Mouse (Mus musculus) 3T3-L1 (cell line): ENCODE results near the gene Hdac2.

Source experiments
- DNase-seq: peaks from one replicate; pipeline ENCODE4 v3.0.0-alpha.2; 2015; ENCODE audit warnings: low read depth, low spot score

The Hdac2 gene

DNA sequence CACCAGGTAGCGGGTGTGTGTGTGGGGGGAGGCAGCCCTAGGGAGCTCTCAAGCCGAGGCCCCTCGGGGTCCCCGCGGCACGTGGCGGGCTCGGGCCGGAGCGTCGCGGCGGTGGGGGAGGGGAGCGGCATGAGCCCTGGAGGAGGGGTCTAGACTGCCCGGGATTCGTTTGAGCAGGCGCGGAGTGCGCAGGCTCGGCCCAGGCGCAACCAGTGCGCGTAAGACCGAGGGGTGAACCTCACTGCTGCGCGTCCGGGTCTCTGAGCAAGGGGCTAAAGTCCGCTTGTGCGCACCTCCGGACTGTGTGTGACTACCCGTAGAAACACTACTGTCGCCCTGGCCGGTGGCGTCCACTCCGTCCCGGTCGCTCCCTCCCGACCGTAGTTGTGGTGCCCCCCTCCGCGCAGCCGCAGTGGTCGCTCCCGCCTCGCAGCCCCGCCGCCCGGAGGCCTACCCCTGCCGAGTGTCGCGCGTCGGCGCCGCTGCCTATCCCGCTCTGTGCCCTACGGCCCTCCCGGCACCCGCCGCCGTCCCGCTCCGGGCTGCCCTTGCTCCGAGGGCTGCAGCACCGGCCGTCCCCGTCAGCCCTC is at the start of gene Hdac2:
Gene Hdac2 (plus strand): TSS at position 459 of the 590 bp plus-strand sequence.
- peak; percentile 76 for DNase-seq

DNA sequence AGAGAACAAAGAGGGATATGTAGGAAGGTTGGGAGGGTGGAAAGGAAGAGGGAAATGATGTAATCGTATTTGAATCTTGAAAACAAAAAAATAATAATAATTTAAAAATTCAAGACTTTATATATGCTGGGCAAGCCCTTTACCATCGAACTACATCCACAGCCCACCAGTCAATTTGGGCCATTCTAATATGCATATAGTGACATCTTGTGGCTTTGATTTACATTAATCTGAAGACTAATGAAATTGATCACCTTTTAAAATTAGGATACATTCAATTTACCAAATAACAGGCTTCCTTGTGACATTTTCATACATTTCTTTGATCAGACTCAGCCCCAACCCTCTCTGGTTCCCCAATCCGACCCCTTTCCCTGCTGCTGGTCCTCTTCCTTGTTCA is 46.1 kb upstream of the Hdac2 start:
- no peak for DNase-seq

DNA sequence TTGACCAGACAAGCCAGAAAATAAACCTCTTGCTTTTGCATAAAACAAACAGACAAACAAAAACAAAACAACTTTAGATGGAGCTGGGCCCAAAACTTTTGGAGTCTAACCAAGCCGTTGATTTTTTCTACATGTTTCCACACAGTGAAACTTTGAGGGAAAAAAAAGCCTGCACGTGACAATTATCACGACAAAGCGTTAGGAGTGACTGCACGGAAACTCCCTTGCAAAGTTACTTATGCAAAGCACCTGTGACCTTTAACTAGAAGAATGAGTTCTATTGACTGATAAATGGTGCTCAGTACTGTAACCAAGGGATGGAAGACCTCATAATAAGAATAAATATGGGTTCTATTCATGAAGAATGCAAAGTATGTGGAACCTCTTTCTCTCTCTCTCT is 38.5 kb upstream of the Hdac2 start:
- no peak for DNase-seq

DNA sequence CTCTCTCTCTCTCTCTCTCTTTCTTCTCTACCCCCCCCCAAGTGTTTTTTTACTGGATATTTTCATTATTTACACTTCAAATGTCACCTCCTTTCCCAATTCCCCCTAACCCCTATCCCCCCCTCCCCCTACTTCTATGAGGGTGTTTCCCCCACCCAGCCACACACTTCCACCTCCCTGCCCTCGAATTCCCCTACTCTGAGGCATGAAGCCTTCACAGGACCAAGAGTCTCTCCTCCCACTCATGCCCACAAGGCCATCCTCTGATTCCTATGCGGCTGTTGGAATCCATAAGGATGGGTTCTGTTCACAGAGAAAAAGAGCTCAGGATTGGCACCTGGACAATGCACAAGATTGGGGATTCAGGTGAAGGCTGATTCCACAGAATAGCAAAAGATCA is 38.1 kb upstream of the Hdac2 start:
- DNase-seq = no peak

DNA sequence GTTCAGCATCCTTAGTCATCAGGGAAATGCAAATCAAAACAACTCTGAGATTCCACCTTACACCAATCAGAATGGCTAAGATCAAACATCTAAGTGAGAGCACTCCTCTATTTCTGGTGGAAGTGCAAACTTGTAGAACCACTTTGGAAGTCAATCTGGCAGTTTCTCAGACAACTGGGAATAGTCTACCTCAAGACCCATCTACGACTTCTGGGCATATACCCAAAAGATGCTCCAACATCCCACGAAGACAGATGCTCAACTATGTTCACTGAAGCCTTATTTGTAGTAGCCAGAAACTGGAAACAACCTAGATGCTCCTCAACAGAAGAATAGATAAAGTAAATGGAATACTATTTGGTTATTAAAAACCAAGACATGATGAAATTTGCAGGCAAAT is 22.6 kb upstream of the Hdac2 start:
- no peak for DNase-seq

DNA sequence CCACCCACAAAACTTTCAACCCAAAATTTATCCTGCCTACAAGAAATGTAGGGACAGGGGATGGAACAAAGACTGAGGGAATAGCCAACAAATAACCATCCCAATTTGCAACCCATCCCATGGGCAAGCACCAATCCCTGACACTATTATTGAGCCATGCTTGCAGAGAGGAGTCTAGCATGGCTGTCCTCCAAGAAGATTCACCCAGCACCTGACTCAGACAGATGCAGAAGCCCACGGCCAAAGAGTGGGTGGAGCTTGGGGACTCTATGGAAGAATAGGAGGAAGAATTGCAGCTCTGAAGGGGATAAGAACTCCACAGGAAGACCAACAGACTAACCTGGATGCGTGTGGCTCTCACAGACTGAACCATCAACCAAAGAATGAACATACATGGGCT is 21.7 kb upstream of the Hdac2 start:
- no peak for DNase-seq

DNA sequence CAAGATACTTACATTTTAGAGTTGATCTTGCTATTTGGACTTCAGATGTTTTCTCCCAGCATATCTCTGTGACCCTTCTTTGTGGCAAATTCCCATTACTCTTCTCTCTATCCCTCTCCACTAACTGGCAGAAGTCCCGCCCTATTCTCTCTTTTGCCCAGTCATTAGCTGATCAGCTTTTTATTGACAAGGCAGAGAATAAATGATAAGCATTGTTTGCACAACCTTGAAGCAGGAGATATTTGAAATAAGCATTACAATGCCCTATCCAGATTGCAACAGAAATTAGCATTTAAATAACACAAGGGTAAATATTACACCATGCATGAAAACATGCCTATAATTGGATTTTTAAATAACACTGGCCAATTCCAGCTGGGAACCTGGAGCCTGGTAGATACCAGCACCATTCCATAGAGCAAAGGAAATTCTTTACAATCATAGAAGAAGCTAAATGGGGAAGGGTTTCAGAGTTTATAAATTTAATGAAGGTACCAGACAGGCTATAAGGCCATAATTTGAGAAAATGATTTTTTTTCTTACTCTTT is 14.7 kb upstream of the Hdac2 start:
- DNase-seq = no peak

DNA sequence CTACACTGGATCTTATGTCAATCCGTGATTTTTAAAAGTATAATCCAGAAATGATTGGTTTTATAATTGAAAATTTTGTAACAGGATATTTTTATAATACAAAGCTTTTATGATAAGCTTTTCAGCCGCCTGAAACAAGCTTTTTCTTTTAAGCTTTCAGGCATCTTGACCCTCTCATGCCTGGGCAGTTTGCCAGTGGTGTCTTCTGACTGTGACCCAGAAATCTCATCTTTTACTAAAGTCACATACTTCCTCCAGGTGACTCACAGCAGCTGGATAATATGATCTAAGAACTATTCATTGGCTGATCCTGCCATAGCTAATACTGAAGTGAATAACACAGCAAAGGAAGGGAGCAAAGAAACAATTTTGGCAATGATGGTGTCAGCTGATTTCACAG is 9.9 kb upstream of the Hdac2 start:
- DNase-seq = peak; percentile 55

DNA sequence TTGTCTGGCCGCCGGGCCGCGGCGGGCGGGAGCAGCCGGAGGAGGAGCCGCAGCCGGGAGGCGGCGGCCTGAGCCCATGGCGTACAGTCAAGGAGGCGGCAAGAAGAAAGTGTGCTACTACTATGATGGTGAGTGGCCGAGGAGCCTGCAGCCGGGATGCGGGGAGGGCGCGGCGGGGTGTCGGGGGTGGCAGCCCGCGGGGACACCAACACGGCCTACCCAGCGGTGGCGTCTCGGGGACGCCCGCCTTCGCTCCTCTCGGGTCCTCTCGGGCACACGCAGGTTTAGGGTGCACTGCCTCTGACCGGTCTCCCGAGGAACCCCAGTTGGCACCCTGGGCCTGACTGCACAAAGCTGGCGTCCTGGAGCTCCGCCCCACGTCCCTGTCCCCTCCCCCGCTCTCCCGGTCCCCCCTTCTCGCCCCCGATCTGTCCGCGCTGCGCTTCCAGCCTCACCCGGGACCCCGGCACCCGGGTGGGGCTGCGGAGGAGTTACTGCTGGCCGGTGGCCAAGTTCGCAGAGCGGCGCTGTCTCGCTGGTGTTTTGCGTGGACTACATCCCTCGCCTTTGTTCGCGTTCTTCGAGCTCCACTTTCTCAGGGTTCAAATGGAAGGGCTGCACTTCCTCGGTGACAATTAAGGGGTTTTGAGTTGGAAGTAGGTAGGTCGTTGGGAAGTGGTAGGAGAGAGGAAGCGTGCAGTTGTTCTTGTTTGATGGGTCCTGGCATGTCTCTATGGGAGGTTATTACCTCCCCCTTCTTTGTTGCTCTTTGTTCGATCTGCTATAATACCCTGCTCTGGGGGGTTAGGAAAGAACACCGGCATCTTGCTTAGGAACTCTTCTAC is 554 bp downstream of the Hdac2 start:
- peak; percentile 67 for DNase-seq

DNA sequence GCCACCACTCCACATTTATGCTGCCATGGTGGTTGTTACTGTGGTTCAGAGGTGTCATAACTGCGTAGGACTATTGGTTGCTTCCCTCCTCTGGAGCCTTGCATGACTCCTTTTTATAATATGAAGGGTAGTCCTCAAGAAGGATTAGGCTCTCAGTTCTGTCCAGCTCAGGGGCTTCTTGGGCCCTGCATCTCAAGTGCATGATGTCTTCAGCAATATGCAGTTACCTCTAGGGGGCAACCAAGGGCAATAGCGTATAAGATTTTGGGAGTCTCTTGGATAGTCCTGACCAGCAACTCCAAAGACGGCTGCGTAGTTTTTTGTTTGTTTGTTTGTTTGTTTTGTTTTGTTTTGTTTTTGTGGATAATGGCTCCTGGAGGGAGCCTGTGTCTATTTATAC is 7.5 kb downstream of the Hdac2 start:
- DNase-seq = no peak

DNA sequence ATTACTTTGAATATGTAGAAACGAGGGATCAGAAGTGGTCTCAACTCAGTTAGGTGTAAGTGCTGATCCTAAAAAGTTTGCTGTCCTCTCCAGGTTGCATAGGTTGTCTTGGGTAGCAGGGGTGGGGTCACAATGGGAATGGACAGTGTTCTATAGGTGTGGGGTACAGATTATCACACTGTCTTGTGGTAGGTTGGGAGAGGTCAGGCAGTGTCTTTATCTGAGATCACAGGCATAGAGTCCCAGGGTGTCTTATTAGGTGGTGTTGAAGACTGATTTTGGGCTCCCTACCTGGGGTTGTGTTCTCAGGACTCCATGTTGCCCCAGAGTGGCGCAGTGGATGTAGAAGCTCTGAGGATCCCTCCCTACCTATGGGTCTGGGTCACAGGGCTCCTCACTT is 17.8 kb downstream of the Hdac2 start:
- no peak for DNase-seq

DNA sequence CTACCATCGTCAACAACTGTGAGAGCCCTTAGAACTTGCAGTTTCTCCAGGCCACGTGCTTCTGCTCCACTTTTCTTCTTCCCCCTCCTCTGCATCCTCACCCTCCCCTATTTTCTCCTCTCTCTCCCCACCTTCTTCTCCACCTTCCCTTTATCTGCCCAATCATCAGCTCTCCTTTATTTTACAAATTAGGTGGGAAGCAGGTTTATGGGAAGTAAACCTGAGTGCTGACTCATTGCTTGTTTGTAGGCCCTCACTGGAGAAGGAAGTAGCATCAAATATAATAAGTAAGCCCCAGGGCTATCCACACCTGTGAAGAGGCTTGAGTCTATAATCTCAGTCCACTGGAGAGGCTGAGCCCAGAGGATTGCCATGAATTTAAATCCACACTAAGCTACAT is 26.5 kb downstream of the Hdac2 start:
- DNase-seq = no peak

DNA sequence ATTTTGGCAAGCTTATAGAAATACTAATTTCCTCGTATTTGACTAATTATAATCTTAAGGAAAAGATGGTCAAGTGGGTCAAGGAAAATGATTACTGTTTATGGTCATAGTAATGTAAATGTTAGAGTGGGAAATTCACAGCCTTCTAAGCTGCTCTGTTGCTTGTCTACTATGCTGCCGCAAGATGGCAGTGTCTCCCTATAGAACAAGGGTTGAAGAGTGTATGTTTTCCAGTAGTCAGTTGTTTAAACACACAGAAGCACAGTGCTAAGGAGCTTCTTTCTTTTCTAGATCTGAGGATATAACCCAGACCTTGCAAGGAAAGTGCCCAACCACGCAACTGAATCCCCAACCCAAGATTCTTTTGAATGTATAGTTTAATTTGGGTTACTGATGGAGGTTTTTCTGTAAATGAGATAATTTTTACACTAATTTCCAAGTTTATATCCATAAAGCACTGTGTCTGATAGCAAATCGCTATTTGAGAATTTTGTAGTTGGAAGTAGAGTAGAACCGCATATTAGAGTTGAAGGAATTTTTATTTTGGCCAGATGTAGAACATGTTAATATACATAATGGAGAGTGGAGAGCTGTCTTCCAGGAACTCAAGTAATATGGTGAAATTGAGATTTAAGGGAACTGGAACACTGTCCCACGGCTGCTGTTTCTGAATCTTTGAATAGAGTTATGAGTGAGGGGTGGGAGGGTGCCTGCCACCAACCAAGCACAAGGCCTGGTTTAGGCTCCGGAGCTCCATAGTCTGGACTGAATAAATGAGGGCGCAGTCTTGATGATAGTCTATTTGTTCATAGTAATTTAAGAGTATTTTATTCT is 40.1 kb downstream of the Hdac2 start:
- peak; percentile 87 for DNase-seq

DNA sequence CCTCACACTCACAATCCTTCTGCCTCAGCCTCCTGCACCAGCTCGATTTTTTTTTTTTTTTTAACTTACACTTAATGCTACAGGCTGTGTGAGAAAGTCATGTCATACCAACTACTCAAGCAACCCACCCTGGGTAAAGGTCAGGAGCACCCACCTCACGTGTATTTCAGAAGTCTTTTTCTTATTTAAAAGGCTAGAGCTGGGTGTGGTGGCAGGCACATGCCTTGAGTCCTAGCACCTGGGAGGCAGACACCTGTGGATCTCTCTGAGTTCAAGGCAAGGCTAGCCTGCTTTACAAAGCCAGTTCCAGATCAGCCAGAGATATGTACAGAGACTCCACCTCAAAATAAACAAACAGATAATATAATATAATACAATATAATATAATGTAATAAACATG is 41.4 kb downstream of the Hdac2 start:
- no peak for DNase-seq

DNA sequence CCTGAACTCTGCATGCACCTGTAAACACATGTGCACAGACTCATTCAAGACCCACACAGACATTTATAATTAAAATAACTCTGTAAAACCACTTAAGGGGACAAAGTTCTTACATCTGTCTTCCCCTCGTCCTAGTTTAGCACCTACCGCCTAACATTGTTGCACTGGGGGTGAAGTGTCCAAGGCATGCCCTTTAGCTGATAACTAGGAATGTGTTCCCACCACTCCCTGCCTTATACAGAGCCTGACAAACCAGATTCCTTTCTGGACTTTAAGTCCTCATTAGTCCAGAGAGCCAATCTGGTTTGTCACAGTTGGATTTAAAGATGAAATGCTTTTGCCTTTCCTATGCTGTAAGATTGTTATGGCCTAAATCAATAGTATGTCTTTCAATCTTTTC is 41.9 kb downstream of the Hdac2 start:
- DNase-seq = no peak

DNA sequence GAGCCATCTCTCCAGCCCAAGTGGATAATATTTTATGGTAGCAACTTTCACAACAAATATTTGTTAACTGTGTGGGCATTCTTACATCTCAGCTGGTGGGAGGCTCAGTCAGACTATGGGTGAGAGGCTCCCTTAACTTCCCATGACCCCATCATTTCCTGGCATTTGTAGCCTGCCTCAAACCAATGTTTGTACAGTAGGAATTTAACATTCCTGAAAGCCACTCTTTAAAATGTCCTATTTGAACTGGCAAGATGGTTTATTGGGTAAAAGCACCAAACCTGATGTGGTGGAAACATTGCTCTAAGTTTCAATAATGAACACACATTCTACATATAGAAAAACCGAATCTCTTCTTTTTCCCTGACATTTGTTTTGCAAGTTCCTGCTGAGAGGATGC is 50.0 kb downstream of the Hdac2 start:
- DNase-seq = peak; percentile 13

DNA sequence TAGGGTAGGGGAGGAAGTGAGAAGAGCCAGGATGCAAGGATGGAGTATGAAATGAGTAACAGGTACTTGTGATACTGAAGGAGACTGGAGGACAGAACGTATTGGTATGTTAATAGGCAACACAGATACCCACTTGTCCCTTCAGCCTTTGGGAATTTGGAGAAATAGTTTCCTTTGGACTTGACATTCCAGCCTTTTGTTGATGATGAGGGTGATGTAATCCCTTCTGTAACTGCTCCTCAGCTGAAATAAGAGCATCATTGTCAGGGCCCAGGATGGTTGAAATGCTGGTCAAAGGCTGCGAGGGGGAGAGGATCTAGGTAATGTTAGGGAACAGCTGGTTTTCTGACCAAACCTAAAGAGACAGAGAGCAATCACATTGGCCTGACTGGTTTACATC is 54.3 kb downstream of the Hdac2 start:
- DNase-seq = no peak

DNA sequence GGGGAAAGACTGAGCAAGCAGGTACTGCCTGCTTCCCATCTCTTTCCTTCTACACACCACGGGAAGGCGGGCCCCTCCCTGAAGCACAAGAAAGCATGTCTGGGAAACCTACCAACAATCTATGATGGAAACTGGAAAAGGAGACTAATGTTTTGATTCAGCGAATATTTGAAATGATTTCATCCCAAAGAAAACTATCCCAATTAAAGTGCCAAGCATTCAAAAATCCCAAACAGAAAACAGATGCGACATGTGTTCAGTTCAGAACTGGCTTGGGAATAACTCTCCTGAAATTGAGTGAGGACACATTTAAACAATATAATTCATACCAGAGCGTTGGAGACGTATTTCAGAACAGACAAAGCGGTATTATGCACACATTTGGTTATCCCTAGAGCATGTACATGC is 60.8 kb downstream of the Hdac2 start:
- peak; percentile 56 for DNase-seq

DNA sequence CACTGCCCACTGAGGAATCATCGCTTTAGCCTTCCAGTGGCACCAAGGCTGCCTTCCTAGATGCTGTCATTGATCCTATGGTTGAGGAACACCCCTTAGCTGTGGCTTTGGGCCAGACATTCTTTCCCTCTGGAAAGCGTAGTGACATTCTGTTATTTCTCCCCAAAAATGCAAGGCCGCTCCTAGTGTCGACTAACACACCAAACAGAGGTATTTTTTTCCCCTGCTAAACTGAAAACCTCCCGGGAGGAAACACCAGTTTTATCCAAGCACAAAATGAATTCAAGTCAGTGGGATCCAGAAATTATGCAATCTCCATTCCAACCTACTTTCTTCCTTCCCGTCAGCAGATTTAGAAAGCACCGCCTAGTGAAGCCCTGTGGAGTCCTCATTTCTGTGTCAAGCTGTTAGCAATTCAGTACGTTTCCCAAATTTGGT is 73.3 kb downstream of the Hdac2 start:
- peak; percentile 34 for DNase-seq
